Comparison of ENCODE assay signal across 25 mouse cellular contexts in genomic region chr5:75824660-75825059, GRCm38 (mm10).
"Had no signal": no experiment of that assay in that cellular context is flagged by ENCODE, and none has a peak within 500 bp of the region (broad histone marks: within the 10 kb centered on the region; RNA-seq: fewer than 3 reads in every experiment).

No protein-coding gene starts in this region.

- H3K4me3 ChIP-seq: heart, embryonic 15.5 days; hindbrain, embryonic 10.5 days; hindbrain, embryonic 12.5 days; intestine, embryonic 15.5 days; layer of hippocampus, adult 2 months; left cerebral cortex, adult 2 months; limb, embryonic 10.5 days; limb, embryonic 12.5 days; liver, embryonic 13.5 days had no signal

- H3K4me2 ChIP-seq: heart, embryonic 11.5 days; heart, embryonic 15.5 days; hindbrain, embryonic 12.5 days; hindbrain, embryonic 14.5 days; intestine, embryonic 15.5 days; limb, embryonic 12.5 days; liver, embryonic 11.5 days; liver, embryonic 13.5 days had no signal

- DNase-seq: forebrain, postnatal 0 days; gastrocnemius, postnatal 14 days; gastrocnemius, postnatal 36 days; heart, postnatal 4 days; kidney, adult 18-20 months; kidney, adult 8-10 months; kidney, postnatal 10 days; kidney, postnatal 25 days; kidney, postnatal 4 days; liver; liver, embryonic 13.5 days had no signal

- H3K27ac ChIP-seq: hindbrain, embryonic 10.5 days; hindbrain, embryonic 12.5 days; hindbrain, embryonic 14.5 days; intestine, embryonic 15.5 days; layer of hippocampus, adult 2 months; left cerebral cortex, adult 2 months; limb, embryonic 10.5 days; limb, embryonic 12.5 days had no signal

- H3K4me1 ChIP-seq: hindbrain, embryonic 12.5 days; intestine, embryonic 15.5 days; limb, embryonic 10.5 days; limb, embryonic 12.5 days had no signal

- H3K27me3 ChIP-seq: heart, embryonic 15.5 days; hindbrain, embryonic 12.5 days; intestine, embryonic 15.5 days; limb, embryonic 12.5 days; liver, embryonic 13.5 days had no signal

- H3K36me3 ChIP-seq: heart, embryonic 15.5 days; hindbrain, embryonic 10.5 days; hindbrain, embryonic 12.5 days; intestine, embryonic 15.5 days; limb, embryonic 10.5 days; limb, embryonic 12.5 days; liver, embryonic 13.5 days had no signal

- ATAC-seq: forebrain, postnatal 0 days; hindbrain, embryonic 16.5 days; inflammation-experienced regulatory T-cells, adult 6 months; intestine, embryonic 15.5 days; intestine, postnatal 0 days had no signal

- H3K9ac ChIP-seq: forebrain, postnatal 0 days; heart, embryonic 15.5 days; hindbrain, embryonic 12.5 days; hindbrain, embryonic 14.5 days; intestine, embryonic 15.5 days; limb, embryonic 12.5 days; liver, embryonic 13.5 days had no signal

- H3K9me3 ChIP-seq: heart, embryonic 15.5 days; hindbrain, embryonic 10.5 days; hindbrain, embryonic 12.5 days; intestine, embryonic 15.5 days; limb, embryonic 10.5 days; limb, embryonic 12.5 days; liver, embryonic 13.5 days had no signal
